Mouse (Mus musculus) spleen, postnatal 14 days (tissue): ENCODE measurements around the gene Mocs3.
A peak's percentile ranks its signal among the peaks of the same experiment; 100 is the strongest.

Experiments used
- DNase-seq, 2 experiments: peaks; one replicate each; pipeline ENCODE4 v3.0.0; 2021 to 2022; ENCODE audit warnings: low spot score in 2 of 2

Gene Mocs3

DNA sequence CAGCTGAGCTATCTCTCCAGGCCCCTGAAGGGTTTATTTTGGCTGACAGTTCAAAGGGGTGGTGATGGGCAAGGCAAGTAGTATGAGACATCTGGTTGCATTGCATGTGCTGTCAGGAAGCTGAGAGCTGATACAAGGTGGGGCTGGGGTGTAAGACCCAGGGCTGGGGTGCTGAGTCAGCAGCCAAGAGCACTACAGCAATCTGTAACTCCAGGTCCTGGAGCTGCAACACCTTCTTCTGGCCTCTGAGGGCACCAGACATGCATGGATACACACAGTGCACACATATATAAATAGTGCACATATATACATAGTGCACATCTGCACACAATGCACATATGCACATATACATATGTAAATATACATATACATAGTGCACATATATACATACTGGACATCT, 12.4 kb downstream of the Mocs3 start:
- no peak for DNase-seq

DNA sequence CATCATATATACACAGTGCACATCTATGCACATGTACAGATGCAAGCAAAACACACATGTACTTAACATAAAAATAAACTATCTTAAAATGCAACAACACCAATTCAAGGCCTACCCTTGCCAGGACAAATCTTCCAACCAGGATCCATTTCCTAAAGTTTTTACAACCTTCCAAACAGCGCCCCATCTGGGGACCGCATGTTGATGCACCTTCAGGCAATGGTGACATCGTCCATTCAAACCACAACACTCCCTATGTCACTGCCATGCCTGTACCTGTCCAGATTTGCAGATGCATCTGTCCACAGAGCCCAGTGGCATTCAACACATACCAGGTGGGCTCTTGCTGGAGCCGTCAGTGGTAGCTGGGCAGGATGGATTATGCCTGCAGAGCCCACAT, 12.9 kb downstream of the Mocs3 start:
- no peak for DNase-seq

DNA sequence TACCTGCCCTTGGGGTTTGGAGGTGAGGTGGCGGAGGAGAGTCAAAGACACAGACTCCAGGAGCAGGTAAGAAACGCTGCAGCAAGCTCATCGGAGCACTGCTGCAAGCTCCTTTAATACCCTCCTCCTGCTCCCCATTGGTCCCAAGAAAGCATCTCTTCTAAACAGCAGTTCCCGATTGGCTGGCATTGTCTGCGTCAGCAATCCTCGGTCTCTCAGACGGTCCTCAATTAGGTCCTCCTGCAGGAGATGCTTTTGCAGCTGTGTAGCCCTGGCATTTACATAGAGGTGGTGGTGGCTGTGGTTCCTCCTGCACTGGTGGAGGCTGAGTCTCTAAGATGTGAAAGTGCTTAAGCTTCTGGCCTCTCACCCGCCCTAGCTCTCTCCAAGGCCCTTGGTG, 15.1 kb downstream of the Mocs3 start:
- DNase-seq: no peak

DNA sequence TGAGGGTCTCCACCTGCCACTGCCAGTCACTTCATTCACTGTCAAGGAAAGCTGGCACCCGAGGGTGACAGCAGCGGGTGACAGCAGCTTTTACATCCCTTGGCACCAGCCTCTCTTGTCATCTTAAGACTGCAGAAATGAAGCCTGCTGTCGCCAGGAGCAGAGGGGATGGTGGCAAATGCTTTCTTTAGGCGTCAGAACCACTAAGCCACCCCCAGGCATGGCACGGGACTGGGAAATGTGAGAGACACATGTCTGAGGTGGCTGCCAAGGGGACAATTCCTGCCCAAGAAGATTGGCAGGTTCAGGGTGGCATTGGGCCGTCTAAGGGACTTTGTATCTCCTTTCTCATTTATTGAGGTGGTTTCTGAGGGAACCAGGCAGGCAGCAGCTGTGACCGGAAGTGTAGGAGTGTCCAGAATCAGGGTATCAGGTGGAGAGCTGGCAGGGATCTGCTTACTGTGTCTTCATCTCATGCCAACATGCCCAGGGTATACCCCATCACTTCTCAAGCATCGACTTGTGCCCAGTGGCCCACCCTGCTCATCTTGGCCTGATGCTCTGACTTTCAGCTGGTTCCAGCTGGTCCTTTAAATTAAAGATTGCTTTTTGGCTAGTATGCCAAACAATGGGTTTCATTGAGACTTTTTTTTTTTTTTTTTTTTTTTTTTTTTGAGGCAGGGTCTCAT, 17.9 kb downstream of the Mocs3 start:
- DNase-seq: no peak

DNA sequence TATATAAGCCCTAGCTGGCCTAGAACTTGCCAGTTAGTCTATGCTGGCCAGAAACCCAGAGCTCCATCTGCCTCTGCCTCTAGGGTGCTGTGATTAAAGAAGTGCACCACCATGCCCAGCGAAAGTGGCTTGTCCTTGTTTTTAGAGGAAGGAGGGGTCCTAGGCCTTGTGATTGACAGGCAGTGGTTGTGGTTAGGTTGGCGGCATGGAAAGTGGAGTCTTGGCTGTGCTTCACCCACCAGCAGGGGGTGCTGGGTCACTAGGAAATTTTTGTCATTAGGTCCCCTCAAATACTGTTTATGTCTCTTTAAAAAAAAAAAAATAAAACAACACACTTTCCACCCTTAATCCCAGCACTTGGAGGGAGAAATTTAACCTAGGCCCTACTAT, 18.4 kb downstream of the Mocs3 start:
- no peak for DNase-seq

DNA sequence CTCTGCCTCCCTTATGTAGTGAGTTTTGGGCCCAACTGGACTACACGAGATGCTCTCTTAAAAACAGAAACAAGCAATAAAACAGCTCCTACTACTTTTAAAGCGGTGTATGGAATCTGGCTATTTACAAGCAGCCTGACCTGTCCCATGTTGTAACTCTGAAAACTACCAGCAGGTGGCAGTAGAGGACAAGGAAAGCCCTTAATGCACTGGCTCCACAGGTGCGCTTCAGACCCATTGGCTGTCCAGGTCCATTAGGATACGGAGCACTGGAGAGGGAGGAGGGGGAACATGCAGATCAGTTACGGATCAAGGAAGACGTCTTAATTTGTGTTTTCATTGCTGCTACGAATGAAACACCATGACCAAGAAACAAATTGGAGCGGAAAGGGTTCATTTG, 19.8 kb downstream of the Mocs3 start:
- peak; percentile 45 to 83 for DNase-seq

DNA sequence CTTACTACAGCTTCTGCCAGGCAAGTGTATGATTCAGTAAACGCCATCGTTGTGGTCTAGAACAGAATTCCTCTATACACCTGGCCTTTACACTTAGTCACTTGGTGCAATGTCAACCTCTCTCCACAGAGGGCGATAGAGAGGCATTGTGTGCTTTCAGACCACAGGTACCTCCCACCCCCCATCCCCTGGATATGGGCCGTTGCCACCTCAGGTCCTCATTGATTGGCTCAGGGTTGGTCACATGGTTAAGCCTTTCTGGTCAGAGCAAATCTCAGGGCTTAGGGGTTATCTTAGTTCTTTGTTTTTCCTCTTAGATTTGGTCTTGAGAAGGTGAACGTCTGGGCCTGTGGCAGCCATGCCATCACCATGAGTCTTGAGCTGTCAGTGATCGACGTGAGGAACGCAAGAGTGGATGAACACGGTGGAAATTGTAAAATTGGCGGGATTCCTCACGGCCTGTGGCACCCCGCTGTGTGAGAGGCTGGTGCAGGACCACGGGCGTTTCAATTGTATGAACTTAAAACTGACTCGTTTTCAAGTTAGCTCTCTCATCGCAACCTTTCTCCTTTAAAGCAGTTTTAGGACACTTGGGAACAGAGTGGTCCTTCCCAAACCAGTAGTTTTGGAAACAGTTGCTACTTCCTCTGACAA, 22.3 kb downstream of the Mocs3 start:
- DNase-seq: no peak

DNA sequence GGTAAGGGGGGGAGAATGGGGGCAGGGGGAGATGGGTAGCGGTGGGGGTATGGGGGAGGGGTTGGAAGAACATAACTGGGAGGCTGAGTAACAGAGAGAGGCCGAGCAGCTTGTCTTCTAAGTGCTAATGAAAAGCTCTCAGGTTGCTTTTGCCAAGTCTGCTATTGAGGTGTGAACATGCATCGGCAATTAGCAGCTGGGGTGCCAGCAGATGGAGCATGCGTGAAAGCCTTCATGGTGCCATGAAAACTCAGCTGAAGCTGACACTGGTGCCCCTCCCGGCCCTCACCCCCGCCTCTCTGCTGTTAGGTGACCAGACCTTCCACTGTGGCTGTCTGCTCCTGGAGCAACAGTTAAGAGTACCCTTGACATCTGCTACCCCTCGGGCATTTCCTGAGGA, 23.4 kb downstream of the Mocs3 start:
- no peak for DNase-seq

DNA sequence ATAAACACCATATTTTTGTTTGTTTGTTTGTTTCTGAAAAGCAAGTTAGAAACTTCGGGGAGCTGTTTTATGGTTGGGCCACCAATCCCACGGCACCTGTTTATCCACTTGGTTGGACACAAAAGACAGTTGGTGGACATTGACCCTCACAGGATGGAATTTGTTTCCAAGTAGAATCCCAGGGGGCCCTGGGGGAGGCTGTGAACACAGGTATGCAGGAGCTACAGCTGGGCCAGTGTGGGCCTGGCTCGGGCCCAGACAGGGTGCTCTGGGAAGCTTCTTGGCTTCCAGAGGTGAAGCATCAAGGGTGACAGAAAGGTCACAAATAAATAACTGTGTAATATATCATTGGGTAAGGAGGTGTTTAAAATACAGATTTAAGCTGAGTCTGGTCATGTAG, 26.1 kb downstream of the Mocs3 start:
- DNase-seq: no peak

DNA sequence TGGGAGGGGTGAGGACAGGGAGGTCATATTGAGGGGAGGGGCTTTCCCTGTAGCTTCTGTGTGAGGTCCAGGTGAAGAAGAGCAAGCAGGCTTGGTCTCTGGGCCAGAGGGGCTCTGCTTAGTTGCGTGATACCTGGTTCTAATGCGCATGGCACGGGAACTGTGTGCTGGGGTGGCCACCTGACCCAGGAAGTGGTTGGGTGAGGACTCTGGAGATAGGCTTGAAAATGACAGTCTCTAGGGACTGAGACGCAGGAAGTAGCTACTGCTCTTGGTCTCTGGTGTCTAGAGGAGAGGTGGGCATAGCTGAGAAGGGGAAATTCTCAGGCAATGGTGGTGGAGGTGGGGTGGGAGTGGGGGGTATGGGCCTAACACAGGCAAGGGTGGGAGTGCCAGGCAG, 26.8 kb downstream of the Mocs3 start:
- no peak for DNase-seq

DNA sequence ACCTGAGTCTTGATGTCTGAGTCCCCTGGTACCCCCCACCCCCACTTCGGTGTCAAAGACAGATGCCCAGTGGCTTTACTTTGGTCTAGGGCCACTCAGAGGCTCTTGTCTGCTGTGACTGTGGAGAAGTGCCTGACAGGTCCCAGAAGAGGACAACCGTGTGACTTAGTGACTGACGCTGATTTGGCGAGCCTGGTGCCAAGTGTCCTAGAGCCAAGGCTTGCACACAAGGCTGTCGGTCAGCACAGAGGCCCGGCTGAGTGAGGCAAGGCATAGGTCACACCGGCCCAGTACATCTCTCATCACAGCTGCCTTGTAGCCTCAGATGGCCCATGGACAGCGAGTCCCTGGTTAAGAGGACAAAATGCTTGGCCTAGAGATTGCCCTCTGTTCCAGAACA, 28.6 kb downstream of the Mocs3 start:
- no peak for DNase-seq

DNA sequence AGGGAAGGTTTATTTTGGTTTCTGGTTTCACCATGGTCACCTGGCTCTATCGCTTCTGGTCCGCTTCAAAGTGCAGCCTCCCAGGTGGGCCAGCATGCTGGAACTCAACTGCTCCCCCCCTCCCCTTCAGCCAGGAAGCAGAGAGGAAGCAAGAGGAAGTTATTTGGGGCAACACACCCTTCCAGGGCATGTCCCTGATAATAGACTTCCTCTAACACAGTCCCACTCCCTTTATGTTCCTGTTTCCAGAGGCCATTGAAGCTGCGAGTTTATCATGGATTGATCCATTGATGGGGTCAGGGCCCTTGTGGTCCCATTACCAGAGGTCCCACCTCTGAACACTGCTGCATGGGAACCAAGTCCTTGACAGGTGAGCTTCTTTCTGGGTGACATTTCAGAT, 29.7 kb downstream of the Mocs3 start:
- no peak for DNase-seq

DNA sequence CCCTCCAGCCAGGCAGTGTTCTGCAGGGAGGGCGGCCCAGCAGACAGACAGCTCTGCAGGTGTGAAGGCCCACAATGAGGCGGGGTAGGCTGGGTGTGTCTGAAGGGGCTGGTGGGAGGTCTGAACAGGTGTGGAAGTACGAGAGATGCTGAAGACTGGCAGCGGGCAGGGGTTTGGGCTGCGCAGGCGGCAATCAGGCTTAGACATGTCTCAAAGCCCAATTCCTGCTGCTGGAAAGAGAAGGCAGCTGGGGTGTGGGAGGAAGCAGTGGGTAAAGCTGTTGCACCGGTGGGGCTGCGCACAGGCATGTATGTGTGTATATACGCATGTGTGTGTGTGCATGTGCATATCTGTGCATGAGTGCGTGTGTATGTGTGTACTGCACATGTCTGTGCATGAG, 30.5 kb downstream of the Mocs3 start:
- DNase-seq: no peak

DNA sequence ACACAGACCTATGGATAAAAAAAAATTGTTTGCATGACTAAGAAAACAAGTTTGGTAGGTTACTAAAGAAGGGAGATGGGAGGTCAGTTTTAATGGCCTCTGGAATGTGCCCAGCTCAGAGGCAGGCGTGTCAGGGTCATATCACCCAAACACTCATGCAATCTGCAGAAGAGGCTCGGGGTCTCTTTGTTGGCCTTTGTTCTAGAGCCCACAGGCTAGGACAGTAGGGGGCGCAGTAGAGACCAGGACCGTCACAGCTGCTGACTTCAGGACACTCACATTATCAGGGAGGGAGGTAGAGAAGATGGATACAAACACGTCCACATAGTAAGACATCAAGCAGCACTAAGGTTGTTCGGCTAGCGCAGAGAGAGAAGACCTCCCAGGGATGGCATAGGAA, 37.6 kb downstream of the Mocs3 start:
- DNase-seq: no peak

DNA sequence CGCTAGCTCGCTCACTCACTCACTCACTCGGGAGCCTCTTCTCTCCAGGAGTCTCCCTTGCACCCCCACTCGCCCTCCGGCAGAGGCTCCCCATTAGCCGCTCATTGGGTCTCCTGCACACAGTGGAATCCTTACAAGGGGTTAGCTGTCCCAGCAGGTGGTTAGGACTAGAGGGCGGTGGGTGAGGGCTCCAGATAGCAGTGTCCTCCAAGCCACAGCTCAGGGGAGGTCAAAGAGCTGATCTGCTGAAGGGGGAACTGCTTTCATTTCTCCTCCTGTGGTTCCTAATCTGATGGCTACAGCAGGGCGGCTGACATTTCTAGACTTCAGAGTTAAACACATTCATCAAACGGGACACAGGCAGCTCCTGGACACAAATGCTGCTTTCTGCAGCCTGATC, 43.0 kb downstream of the Mocs3 start:
- DNase-seq: no peak

DNA sequence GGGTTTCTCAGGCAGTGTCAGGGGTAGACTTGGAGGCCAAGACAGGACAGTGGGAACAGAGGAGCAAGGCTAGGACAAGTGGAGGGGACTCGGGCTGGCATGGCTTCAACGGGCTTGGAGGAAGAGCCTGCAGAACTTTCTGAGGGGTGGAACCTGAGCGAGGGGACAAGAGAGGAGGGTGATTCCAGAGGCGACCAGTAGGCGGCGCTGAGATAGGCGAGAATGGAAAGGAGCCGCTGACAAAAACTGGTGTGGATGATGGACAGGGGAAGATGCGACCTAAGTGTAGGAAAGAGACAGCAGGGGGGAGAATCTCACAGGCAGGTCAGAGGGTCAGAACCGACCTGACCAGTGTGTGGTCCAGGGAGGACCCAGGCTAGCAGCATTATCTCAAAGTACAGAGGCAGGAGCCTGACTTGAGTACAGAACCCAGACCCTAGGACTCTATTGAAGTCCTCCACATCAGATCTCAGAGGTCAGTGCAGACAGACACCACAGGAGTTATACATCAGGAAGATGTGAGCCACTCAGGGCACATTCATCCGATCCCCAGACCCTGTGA, 44.0 kb downstream of the Mocs3 start:
- peak; percentile 33 to 67 for DNase-seq

DNA sequence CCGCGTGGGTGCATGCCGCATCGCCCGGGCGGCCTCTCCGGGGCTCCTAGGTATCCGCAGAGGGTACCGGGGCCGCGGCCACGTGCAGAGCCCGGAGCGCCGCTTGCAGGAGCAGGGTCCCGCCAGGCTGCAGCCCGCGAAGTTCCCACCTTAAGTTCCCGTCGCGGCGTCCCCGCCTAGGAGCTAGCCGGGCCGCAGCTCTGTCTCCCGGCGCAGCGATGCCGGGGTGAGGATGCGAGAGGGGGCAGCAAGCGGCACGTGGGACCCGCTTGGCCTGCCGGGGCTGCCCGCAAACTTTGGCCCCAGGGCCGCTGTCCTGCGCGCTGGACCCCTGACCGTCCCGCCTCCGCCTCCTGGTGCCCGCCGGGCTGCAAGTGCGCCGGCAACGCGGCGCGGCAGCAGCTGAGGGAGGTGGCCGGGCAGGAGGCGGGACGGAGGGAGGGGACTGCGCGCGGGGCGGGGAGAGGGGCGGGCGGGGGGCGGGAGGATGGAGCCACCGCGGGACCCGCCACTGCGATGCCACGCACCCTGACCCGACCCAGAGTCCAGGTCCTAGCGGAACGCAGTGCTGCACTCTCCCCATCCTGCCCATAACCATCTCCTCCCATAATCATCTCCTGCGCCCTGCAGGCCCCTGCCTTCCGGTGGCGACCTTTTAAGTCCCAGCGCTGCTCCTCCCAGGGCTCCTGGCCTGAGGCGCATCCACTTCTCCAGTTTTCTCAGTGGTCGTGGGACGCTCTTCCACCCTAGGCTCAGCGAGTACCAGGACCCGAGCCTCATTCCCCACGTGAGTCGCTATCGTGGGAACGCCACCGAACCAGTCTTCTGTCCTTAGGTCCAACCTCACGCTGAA, 50.5 kb downstream of the Mocs3 start:
- no peak for DNase-seq

DNA sequence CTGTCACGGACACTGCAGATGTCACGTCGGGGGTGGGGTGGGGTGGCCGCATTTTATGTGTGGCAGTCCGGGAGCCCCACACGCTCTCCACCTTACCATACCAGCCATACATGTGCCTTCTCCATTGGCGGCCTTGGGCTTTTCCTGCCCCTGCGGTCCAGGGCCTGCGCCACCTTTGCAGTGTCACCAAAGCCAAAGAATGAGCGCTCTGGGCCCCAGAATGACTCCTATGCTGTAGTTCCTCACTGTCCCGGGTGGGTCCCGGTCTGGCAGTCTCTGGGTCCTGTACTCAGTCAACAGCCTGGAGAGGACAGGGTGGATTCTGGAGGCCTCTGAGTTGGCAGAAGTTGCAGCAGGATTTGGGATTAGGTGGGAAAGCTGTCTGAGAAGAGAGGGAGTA, 51.2 kb downstream of the Mocs3 start, which contains the start of gene Kcng1:
TSS of gene Kcng1 (minus strand) at position 155 of the 400 bp plus-strand sequence.
- no peak for DNase-seq
